Mouse (Mus musculus) limb, embryonic 14.5 days (tissue): Measurements from ENCODE around the gene Pglyrp1. TPM values are rescaled to one million over a fixed set of nuclear protein-coding genes. Genes with fewer than 3 reads are reported as not detected.
A peak's percentile ranks its signal among the peaks of the same experiment; 100 is the strongest.

Experiments used
- ATAC-seq: fragments of 200-750 bp; cut with Nextera tagmentation; 2 replicates; pipeline ENCODE4 v1.8.0; 2017; ENCODE audit warnings: low read depth, moderate number of reproducible peaks, moderate TSS enrichment; ENCODE audit not compliant: low FRiP score
- DNase-seq: peaks from one replicate; pipeline ENCODE4 v3.0.0-alpha.2; 2015; ENCODE audit warnings: low spot score
- H3K27ac ChIP-seq: fragments of 300-500 bp; sonication (generic); replicated peaks from 2 replicates; pipeline ENCODE4 v1.5.1; 2014; ENCODE audit warnings: low read depth, mild to moderate bottlenecking, low read length, moderate library complexity, mixed read lengths
- H3K27me3 ChIP-seq: fragments of 300-500 bp; sonication (generic); 2 replicates; pipeline ENCODE4 v1.6.1; 2014; ENCODE audit warnings: low read length, mixed read lengths; ENCODE audit not compliant: control insufficient read depth, insufficient read depth
- H3K36me3 ChIP-seq: fragments of 300-500 bp; sonication (generic); 2 replicates; pipeline ENCODE4 v1.6.1; 2014; ENCODE audit warnings: mild to moderate bottlenecking, low read length, moderate library complexity, mixed read lengths; ENCODE audit not compliant: control insufficient read depth, insufficient read depth
- H3K4me1 ChIP-seq: fragments of 300-500 bp; sonication (generic); 2 replicates; pipeline ENCODE4 v1.6.1; 2014; ENCODE audit warnings: antibody characterized with exemption, low read length, mixed read lengths; ENCODE audit not compliant: control insufficient read depth, insufficient read depth
- H3K4me2 ChIP-seq: fragments of 300-500 bp; sonication (generic); replicated peaks from 2 replicates; pipeline ENCODE4 v1.6.1; 2014; ENCODE audit warnings: low read depth, mild to moderate bottlenecking, low read length, moderate library complexity; ENCODE audit not compliant: severe bottlenecking
- H3K4me3 ChIP-seq: fragments of 300-500 bp; sonication (generic); replicated peaks from 2 replicates; pipeline ENCODE4 v1.5.1; 2014; ENCODE audit warnings: low read length
- H3K9ac ChIP-seq: fragments of 300-500 bp; sonication (generic); 2 replicates; pipeline ENCODE4 v1.6.1; 2014; ENCODE audit warnings: mild to moderate bottlenecking, low read depth, low read length, moderate library complexity; ENCODE audit not compliant: severe bottlenecking
- H3K9me3 ChIP-seq: fragments of 300-500 bp; sonication (generic); 2 replicates; pipeline ENCODE4 v1.6.1; 2016; ENCODE audit warnings: low read length; ENCODE audit not compliant: control insufficient read depth
- POLR2A ChIP-seq: fragments of 200-500 bp; IDR thresholded peaks from 2 replicates; pipeline ENCODE4 v1.8.0; 2012; ENCODE audit warnings: inconsistent platforms, mild to moderate bottlenecking, moderate library complexity, borderline replicate concordance; ENCODE audit not compliant: insufficient read depth, insufficient read length; ENCODE audit errors: extremely low read depth
- WGBS: fragments of 180-500 bp; shearing (Covaris S2); extraction: QIAGEN DNeasy Blood & Tissue Kit; methylation state at CpG from one replicate; pipeline ENCODE4 v1.1.7; 2014; 5-methylcytosine and 5-hydroxymethylcytosine counted together
- polyA plus RNA-seq, 2 experiments: library from polyadenylated mRNA; depleted of rRNA in 1 of 2; stranded (reverse) in 1 of 2; unstranded in 1 of 2; fragments of >200 nt; fragmentation: Nextera tagmentation in 1 of 2; extraction: Ambion mirVana in 1 of 2; gene quantifications; 2 replicates each; pipeline versions ENCODE4 v1.2.1 to v1.2.3; 2012 to 2014

Pglyrp1 gene
- polyA plus RNA-seq, 2 experiments, result 0.60 to 1.9 TPM

GRCm38 (mm10) chr7:18910241-18910831 lies 39.2 kb downstream of the Pglyrp1 start, which contains the start of gene Ccdc61:
Ccdc61 (minus strand) TSS chr7:18910415.
- no peaks in the 10 kb centered on the region for H3K27me3 ChIP-seq
- H3K27ac ChIP-seq, result no peak within 1 kb of the TSS
- peak; percentile 100 for ATAC-seq
- H3K9me3 ChIP-seq, result no peaks in the 10 kb centered on the region
- peak; percentile 25; the same call in 1 of the 2 replicates for TF ChIP-seq POLR2A
- H3K4me2 ChIP-seq, result peak within 1 kb of the TSS; percentile 63
- H3K36me3 ChIP-seq, result peaks cover 5% of the 10 kb centered on the region
- H3K4me1 ChIP-seq, result peaks cover 9% of the 10 kb centered on the region; the same call in 1 of the 2 replicates
- under 1% methylated on average over 33 of the region's 33 CpGs for WGBS
- peak within 1 kb of the TSS; percentile 83 for H3K4me3 ChIP-seq
- peak; percentile 99 for DNase-seq
- H3K9ac ChIP-seq, result peak within 1 kb of the TSS; percentile 62

GRCm38 (mm10) chr7:18916254-18916653 lies 45.1 kb downstream of the Pglyrp1 start:
- no peak for ATAC-seq
- Histone ChIP-seq H3K36me3 (no peaks in the 10 kb centered on the region), H3K27ac (no peak overlapping the region)

GRCm38 (mm10) chr7:18917931-18918330 lies 46.8 kb downstream of the Pglyrp1 start:
- WGBS, result 57% methylated on average over 3 of the region's 3 CpGs
- TF ChIP-seq POLR2A, result no peak
- DNase-seq, result no peak
- peaks cover 4% of the 10 kb centered on the region for H3K27me3 ChIP-seq
- H3K9me3 ChIP-seq, result no peaks in the 10 kb centered on the region
- no peak for ATAC-seq
- no peak overlapping the region for H3K27ac ChIP-seq
- H3K4me1 ChIP-seq, result no peaks in the 10 kb centered on the region
- no peak overlapping the region for H3K9ac ChIP-seq
- no peaks in the 10 kb centered on the region for H3K36me3 ChIP-seq
- H3K4me3 ChIP-seq, result no peak overlapping the region
- H3K4me2 ChIP-seq, result no peak overlapping the region

More at GRCm38 (mm10) chr7:18916254-18916653, 45.1 kb downstream of the Pglyrp1 start:
- no peak for DNase-seq
- H3K27me3 ChIP-seq, result no peaks in the 10 kb centered on the region; the same call in 1 of the 2 replicates
- H3K9ac ChIP-seq, result no peak overlapping the region
- no peak overlapping the region for H3K4me2 ChIP-seq
- no peak for TF ChIP-seq POLR2A
- H3K4me1 ChIP-seq, result no peaks in the 10 kb centered on the region
- WGBS, result 61% methylated on average over 4 of the region's 4 CpGs
- no peak overlapping the region for H3K4me3 ChIP-seq
- no peaks in the 10 kb centered on the region for H3K9me3 ChIP-seq

- Histone ChIP-seq H3K4me2 (no peak overlapping the region), H3K27ac (no peak overlapping the region), H3K27me3 (peaks cover 30% of the 10 kb centered on the region), H3K9me3 (no peaks in the 10 kb centered on the region), H3K4me1 (peaks cover 2% of the 10 kb centered on the region; the same call in 1 of the 2 replicates), H3K36me3 (no peaks in the 10 kb centered on the region), H3K9ac (peak overlapping the region; percentile 34; the same call in 1 of the 2 replicates), H3K4me3 (no peak overlapping the region)
- TF ChIP-seq POLR2A, result no peak
- ATAC-seq (no peak), DNase-seq (no peak)
- 2% methylated on average over 12 of the region's 12 CpGs for WGBS
Observed at GRCm38 (mm10) chr7:18921069-18921468, 49.9 kb downstream of the Pglyrp1 start.

- ATAC-seq, result no peak
- 54% methylated on average over 5 of the region's 5 CpGs for WGBS
- Histone ChIP-seq H3K9ac (no peak overlapping the region), H3K4me1 (peaks cover 3% of the 10 kb centered on the region; the same call in 1 of the 2 replicates), H3K27ac (no peak overlapping the region), H3K9me3 (no peaks in the 10 kb centered on the region), H3K36me3 (no peaks in the 10 kb centered on the region), H3K27me3 (peaks cover 47% of the 10 kb centered on the region), H3K4me3 (no peak overlapping the region), H3K4me2 (no peak overlapping the region)
- TF ChIP-seq POLR2A, result no peak
- DNase-seq, result no peak
Observed at GRCm38 (mm10) chr7:18922807-18923206, 51.7 kb downstream of the Pglyrp1 start.

GRCm38 (mm10) chr7:18923267-18923666 lies 52.1 kb downstream of the Pglyrp1 start:
- H3K9me3 ChIP-seq, result no peaks in the 10 kb centered on the region
- no peak overlapping the region for H3K4me2 ChIP-seq
- no peaks in the 10 kb centered on the region for H3K36me3 ChIP-seq
- ATAC-seq (no peak), DNase-seq (no peak)
- no peak overlapping the region for H3K9ac ChIP-seq
- no peak overlapping the region for H3K4me3 ChIP-seq
- no peak for TF ChIP-seq POLR2A
- WGBS, result 72% methylated on average over 11 of the region's 11 CpGs
- H3K4me1 ChIP-seq, result peaks cover 3% of the 10 kb centered on the region; the same call in 1 of the 2 replicates
- H3K27me3 ChIP-seq, result peaks cover 49% of the 10 kb centered on the region
- H3K27ac ChIP-seq, result no peak overlapping the region
